Mouse (Mus musculus) midbrain, embryonic 12.5 days (tissue): ENCODE measurements around the gene Acad10. TPM values are rescaled to one million over a fixed set of nuclear protein-coding genes. Genes with fewer than 3 reads are reported as not detected.
"Not testable (repeated sequence)": the region's sequence is repeated elsewhere in the genome, so short reads cannot be mapped to it uniquely, and the experiment has no call there.

Source experiments
- ATAC-seq: fragments of 200-750 bp; cut with Nextera tagmentation; 2 replicates; pipeline ENCODE4 v1.8.0; 2017; ENCODE audit warnings: low read depth, moderate TSS enrichment, moderate library complexity; ENCODE audit not compliant: low FRiP score
- H3K27ac ChIP-seq: fragments of 300-500 bp; sonication (generic); replicated peaks from 2 replicates; pipeline ENCODE4 v1.5.1; 2016; ENCODE audit warnings: mild to moderate bottlenecking
- H3K27me3 ChIP-seq: fragments of 300-500 bp; sonication (generic); 2 replicates; pipeline ENCODE4 v1.6.1; 2016; ENCODE audit warnings: mild to moderate bottlenecking
- H3K36me3 ChIP-seq: fragments of 300-500 bp; sonication (generic); 2 replicates; pipeline ENCODE4 v1.6.1; 2016
- H3K4me1 ChIP-seq: fragments of 300-500 bp; sonication (generic); 2 replicates; pipeline ENCODE4 v1.6.1; 2016
- H3K4me2 ChIP-seq: fragments of 300-500 bp; sonication (generic); replicated peaks from 2 replicates; pipeline ENCODE4 v1.6.1; 2016; ENCODE audit warnings: mild to moderate bottlenecking, moderate library complexity
- H3K4me3 ChIP-seq: fragments of 300-500 bp; sonication (generic); 2 replicates; pipeline ENCODE4 v1.5.1; 2016; ENCODE audit warnings: mild to moderate bottlenecking
- H3K9ac ChIP-seq: fragments of 300-500 bp; sonication (generic); replicated peaks from 2 replicates; pipeline ENCODE4 v1.6.1; 2016; ENCODE audit warnings: mild to moderate bottlenecking, moderate library complexity
- H3K9me3 ChIP-seq: fragments of 300-500 bp; sonication (generic); 2 replicates; pipeline ENCODE4 v1.6.1; 2016; ENCODE audit warnings: mild to moderate bottlenecking
- whole genome bisulfite sequencing: fragments of 180-500 bp; shearing (Covaris S2); methylation state at CpG from one replicate; pipeline ENCODE4 v1.1.7; 2016; 5-methylcytosine and 5-hydroxymethylcytosine counted together
- polyA plus RNA-seq: library from polyadenylated mRNA; unstranded; fragments of >200 nt; fragmentation: Nextera tagmentation; extraction: Ambion mirVana; gene quantifications from 2 replicates; pipeline ENCODE4 v1.2.1, GENCODE M21; 2016

The Acad10 gene
- polyA plus RNA-seq, 1 experiment from 2014 or later = 2.3 TPM

GRCm38 (mm10) chr5:121685495-121685894 lies 25.2 kb upstream of the Acad10 start:
- 88% methylated on average over 6 of the region's 6 CpGs for WGBS
- Histone ChIP-seq H3K4me1 (no peaks in the 10 kb centered on the region), H3K4me2 (no peak overlapping the region), H3K27me3 (no peaks in the 10 kb centered on the region), H3K27ac (no peak overlapping the region), H3K4me3 (no peak overlapping the region), H3K9ac (no peak overlapping the region), H3K9me3 (no peaks in the 10 kb centered on the region), H3K36me3 (peaks cover 69% of the 10 kb centered on the region)
- ATAC-seq = no peak

GRCm38 (mm10) chr5:121682250-121682649 lies 21.9 kb upstream of the Acad10 start:
- H3K4me3 ChIP-seq = no peak overlapping the region
- no peaks in the 10 kb centered on the region for H3K27me3 ChIP-seq
- no peak overlapping the region for H3K27ac ChIP-seq
- H3K9ac ChIP-seq = no peak overlapping the region
- H3K4me2 ChIP-seq = no peak overlapping the region
- H3K4me1 ChIP-seq = no peaks in the 10 kb centered on the region
- 100% methylated on average over 2 of the region's 2 CpGs for WGBS
- peaks cover 95% of the 10 kb centered on the region for H3K36me3 ChIP-seq
- ATAC-seq = no peak
- no peaks in the 10 kb centered on the region for H3K9me3 ChIP-seq

GRCm38 (mm10) chr5:121670412-121670811 lies 10.1 kb upstream of the Acad10 start:
- H3K4me1 ChIP-seq = no peaks in the 10 kb centered on the region
- H3K36me3 ChIP-seq = peaks cover 62% of the 10 kb centered on the region
- no peak overlapping the region for H3K9ac ChIP-seq
- H3K4me2 ChIP-seq = no peak overlapping the region
- no peak overlapping the region for H3K4me3 ChIP-seq
- ATAC-seq = no peak
- no peaks in the 10 kb centered on the region for H3K9me3 ChIP-seq
- no peaks in the 10 kb centered on the region for H3K27me3 ChIP-seq
- H3K27ac ChIP-seq = no peak overlapping the region
- WGBS = 80% methylated on average over 3 of the region's 3 CpGs

GRCm38 (mm10) chr5:121668411-121668810 lies 8.1 kb upstream of the Acad10 start:
- H3K4me1 ChIP-seq = no peaks in the 10 kb centered on the region
- no peaks in the 10 kb centered on the region for H3K9me3 ChIP-seq
- WGBS = 87% methylated on average over 6 of the region's 6 CpGs
- no peaks in the 10 kb centered on the region for H3K27me3 ChIP-seq
- H3K9ac ChIP-seq = no peak overlapping the region
- no peak for ATAC-seq
- H3K4me3 ChIP-seq = no peak overlapping the region
- no peak overlapping the region for H3K27ac ChIP-seq
- peaks cover 64% of the 10 kb centered on the region for H3K36me3 ChIP-seq
- H3K4me2 ChIP-seq = no peak overlapping the region

GRCm38 (mm10) chr5:121667067-121667466 lies 6.8 kb upstream of the Acad10 start:
- no peak overlapping the region for H3K4me2 ChIP-seq
- WGBS = 93% methylated on average over 4 of the region's 4 CpGs
- no peak overlapping the region for H3K4me3 ChIP-seq
- ATAC-seq = no peak
- no peaks in the 10 kb centered on the region for H3K4me1 ChIP-seq
- H3K27ac ChIP-seq = no peak overlapping the region
- H3K36me3 ChIP-seq = peaks cover 66% of the 10 kb centered on the region
- H3K9ac ChIP-seq = no peak overlapping the region
- no peaks in the 10 kb centered on the region for H3K27me3 ChIP-seq
- no peaks in the 10 kb centered on the region for H3K9me3 ChIP-seq

GRCm38 (mm10) chr5:121664971-121665370 lies 4.7 kb upstream of the Acad10 start:
- no peak for ATAC-seq
- Histone ChIP-seq H3K27me3 (no peaks in the 10 kb centered on the region), H3K4me2 (no peak overlapping the region), H3K4me1 (peaks cover 11% of the 10 kb centered on the region), H3K9me3 (no peaks in the 10 kb centered on the region), H3K27ac (no peak overlapping the region), H3K4me3 (no peak overlapping the region), H3K9ac (no peak overlapping the region), H3K36me3 (peaks cover 54% of the 10 kb centered on the region)
- WGBS = 97% methylated on average over 9 of the region's 9 CpGs

GRCm38 (mm10) chr5:121664078-121664477 lies 3.8 kb upstream of the Acad10 start:
- peaks cover 46% of the 10 kb centered on the region for H3K36me3 ChIP-seq

GRCm38 (mm10) chr5:121663456-121663855 lies 3.1 kb upstream of the Acad10 start:
- H3K9me3 ChIP-seq = no peaks in the 10 kb centered on the region
- no peak overlapping the region for H3K4me3 ChIP-seq
- peaks cover 15% of the 10 kb centered on the region for H3K4me1 ChIP-seq
- 87% methylated on average over 8 of the region's 8 CpGs for WGBS
- H3K9ac ChIP-seq = no peak overlapping the region
- H3K36me3 ChIP-seq = peaks cover 45% of the 10 kb centered on the region
- no peak overlapping the region for H3K27ac ChIP-seq
- ATAC-seq = no peak
- H3K4me2 ChIP-seq = no peak overlapping the region
- H3K27me3 ChIP-seq = no peaks in the 10 kb centered on the region

More at GRCm38 (mm10) chr5:121664078-121664477, 3.8 kb upstream of the Acad10 start:
- Histone ChIP-seq H3K27me3 (no peaks in the 10 kb centered on the region), H3K4me2 (no peak overlapping the region), H3K4me3 (no peak overlapping the region), H3K4me1 (peaks cover 15% of the 10 kb centered on the region), H3K9ac (no peak overlapping the region), H3K9me3 (no peaks in the 10 kb centered on the region), H3K27ac (no peak overlapping the region)
- WGBS = 86% methylated on average over 6 of the region's 6 CpGs
- ATAC-seq = no peak

- Histone ChIP-seq H3K9me3 (no peaks in the 10 kb centered on the region), H3K9ac (peak overlapping the region; percentile 93), H3K4me1 (peaks cover 15% of the 10 kb centered on the region), H3K4me3 (peak overlapping the region; percentile 97), H3K36me3 (peaks cover 36% of the 10 kb centered on the region), H3K27ac (no peak overlapping the region), H3K27me3 (no peaks in the 10 kb centered on the region), H3K4me2 (peak overlapping the region; percentile 87)
- 89% methylated on average over 5 of the region's 5 CpGs for WGBS
- ATAC-seq = no peak
Measured at GRCm38 (mm10) chr5:121661494-121661893, 1.2 kb upstream of the Acad10 start.

GRCm38 (mm10) chr5:121660897-121661254 lies 562 bp upstream of the Acad10 start:
- ATAC-seq = no peak
- WGBS = 2% methylated on average over 26 of the region's 26 CpGs
- Histone ChIP-seq H3K9me3 (no peaks in the 10 kb centered on the region), H3K4me1 (peaks cover 15% of the 10 kb centered on the region), H3K4me3 (peak overlapping the region; percentile 97), H3K9ac (peak overlapping the region; percentile 93), H3K27ac (peak overlapping the region; percentile 75), H3K27me3 (no peaks in the 10 kb centered on the region), H3K36me3 (peaks cover 31% of the 10 kb centered on the region), H3K4me2 (peak overlapping the region; percentile 87)

- H3K9ac ChIP-seq, H3K27me3 ChIP-seq, H3K9me3 ChIP-seq, H3K4me2 ChIP-seq, ATAC-seq, H3K4me3 ChIP-seq, H3K36me3 ChIP-seq, H3K27ac ChIP-seq: not testable (repeated sequence)
- WGBS = 87% methylated on average over 6 of the region's 6 CpGs
- peaks cover 15% of the 10 kb centered on the region for H3K4me1 ChIP-seq
Measured at GRCm38 (mm10) chr5:121657656-121658055, 2.7 kb downstream of the Acad10 start.

GRCm38 (mm10) chr5:121656866-121657265 lies 3.4 kb downstream of the Acad10 start:
- H3K27ac ChIP-seq, H3K36me3 ChIP-seq, H3K4me3 ChIP-seq, H3K9ac ChIP-seq, H3K27me3 ChIP-seq, H3K9me3 ChIP-seq, ATAC-seq, H3K4me2 ChIP-seq: not testable (repeated sequence)
- peaks cover 14% of the 10 kb centered on the region for H3K4me1 ChIP-seq
- WGBS = 82% methylated on average over 6 of the region's 6 CpGs

GRCm38 (mm10) chr5:121654526-121654925 lies 5.8 kb downstream of the Acad10 start:
- H3K36me3 ChIP-seq = no peaks in the 10 kb centered on the region
- H3K27ac ChIP-seq = no peak overlapping the region
- no peak overlapping the region for H3K4me2 ChIP-seq
- whole genome bisulfite sequencing = 87% methylated on average over 4 of the region's 4 CpGs
- H3K4me3 ChIP-seq = no peak overlapping the region
- H3K9ac ChIP-seq = no peak overlapping the region
- ATAC-seq = no peak
- no peaks in the 10 kb centered on the region for H3K4me1 ChIP-seq
- H3K9me3 ChIP-seq = no peaks in the 10 kb centered on the region
- no peaks in the 10 kb centered on the region for H3K27me3 ChIP-seq
